Mouse (Mus musculus) testis, postnatal 14 days (tissue): Measurements from ENCODE around the gene Dync1i1.

ENCODE experiments used
- DNase-seq: peaks from one replicate; pipeline ENCODE4 v3.0.0; 2021; ENCODE audit warnings: low spot score

Gene Dync1i1

DNA sequence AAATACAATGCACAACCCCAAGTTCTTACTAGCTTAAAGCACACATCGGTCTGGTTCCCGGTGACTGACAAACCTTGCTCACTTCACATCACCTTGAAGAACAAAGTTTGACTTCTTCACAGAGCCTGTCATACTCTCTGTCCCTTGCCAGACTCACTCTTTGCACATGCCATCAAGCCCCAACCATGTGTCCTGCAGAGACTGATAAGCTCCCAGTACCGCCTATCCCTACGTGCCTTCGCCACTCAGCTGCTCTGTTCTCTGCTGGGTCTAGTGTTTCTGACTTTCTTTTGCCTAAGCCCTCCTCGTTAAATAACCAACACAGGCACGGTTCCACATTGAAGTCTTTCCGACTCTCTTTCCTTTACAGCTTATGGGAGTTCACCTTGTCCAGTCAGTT, 244.2 kb downstream of the Dync1i1 start:
- DNase-seq, result no peak

DNA sequence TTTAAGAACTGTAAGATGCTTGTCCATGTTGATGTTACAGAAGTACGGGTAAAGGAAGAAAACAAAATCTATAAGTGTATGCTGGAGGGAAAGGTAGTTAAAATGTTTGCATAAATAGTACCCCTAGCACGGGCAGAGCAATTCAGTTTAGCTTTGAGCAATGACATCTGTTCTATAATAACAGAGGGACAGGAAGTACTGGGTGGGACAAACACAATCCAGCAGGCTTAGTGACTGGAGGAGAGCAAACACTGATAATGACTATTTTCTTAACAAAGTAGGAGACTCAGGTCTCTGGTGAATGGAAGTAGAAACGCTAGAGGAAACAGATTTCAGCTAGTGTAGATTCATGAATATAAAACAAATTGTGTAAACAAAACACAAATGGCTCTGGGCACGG, 250.8 kb downstream of the Dync1i1 start:
- DNase-seq, result no peak

DNA sequence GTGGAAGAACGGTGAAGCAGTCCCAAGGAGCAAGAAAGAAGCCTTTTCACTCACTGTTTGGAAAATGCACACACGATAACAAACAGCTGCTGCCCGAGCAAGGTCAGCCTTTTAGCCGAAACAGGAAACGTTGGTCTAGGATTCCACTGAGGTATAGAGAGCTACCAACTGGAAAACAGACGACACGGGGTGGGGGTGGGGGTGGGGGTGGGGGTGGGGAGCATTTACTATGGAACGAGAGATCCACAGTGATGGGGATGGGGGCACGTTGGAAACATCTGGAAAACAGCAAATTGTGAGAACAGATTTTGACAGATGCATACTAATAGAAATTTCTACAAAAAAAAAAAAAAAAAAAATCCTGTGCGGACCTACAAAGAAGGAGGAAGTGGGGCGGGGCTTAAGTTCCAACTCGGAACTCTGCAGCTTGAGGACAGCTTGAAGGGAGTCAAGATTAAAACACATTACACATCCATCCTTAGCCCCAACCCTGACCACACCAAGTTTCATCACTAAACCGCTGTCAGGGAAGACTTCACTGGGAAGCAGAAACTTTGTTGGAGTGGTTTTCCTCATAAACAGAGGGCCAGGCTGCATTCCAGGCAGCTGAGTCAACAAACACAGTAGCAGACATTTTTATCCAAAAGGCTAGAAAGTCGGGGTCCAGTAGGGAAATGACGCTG, 251.9 kb downstream of the Dync1i1 start:
- DNase-seq, result no peak

DNA sequence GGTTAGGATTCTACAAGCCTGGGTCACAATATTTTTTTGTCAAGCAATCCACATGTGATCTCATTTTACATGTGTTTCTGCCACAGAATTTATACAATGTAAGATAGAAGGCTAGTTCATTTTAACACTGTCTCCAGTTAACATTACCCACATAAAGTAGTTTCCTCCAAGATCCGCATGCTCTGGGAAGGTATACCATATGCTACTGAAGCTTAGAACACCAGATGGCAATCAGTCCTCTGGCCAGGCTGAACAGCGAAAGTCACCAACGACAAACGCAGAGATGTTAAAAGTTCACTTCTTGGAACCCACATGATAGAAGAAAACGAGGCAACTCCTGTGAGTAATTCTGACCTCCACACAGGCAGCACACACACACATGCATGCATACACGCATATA, 265.8 kb downstream of the Dync1i1 start:
- no peak for DNase-seq

DNA sequence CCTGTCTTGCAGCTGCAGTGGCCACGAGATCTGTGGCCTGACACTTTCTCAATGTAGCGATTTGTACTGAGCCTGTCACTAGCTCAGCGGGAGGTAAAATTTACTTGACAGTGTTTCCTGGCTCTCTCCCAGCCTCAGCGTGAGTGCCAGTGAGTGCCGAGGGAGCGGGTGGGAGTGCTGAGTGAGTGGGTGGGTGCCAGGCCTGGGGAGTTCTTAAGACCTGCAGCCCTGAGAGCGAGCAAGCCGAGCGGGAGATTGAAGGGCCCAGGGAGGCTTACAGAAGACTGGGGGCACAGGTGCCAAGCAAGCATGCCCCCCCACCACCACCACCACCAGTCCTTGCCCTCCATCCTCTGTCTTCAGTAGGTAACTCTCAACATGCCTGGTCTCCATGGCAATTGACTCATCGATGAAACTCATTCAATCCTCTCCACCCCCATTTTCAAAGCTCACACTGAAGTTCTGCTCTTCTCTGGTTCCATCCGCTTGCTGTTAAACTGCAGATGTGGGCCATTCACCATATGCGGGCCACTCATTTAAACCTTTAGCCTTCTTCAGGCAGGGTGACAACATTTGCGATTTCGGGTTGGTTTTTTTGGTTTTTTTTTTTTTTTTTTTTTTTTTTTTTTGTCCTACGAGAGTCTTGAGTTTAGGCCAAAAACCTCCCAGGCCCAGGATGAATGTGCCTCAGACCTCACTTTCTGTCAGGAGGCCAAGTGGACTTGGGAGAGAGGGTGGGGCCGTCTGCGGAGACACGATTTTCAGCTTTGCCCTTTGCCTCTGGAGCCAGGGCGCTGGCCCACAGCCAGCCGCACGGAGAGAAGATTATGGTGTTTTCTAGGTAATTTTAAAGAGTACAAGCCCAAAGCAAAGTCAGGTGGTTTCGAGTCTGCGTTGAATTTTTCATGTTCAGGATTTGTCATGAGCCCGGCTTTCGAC, 266.6 kb downstream of the Dync1i1 start:
- DNase-seq, result peak; percentile 70

DNA sequence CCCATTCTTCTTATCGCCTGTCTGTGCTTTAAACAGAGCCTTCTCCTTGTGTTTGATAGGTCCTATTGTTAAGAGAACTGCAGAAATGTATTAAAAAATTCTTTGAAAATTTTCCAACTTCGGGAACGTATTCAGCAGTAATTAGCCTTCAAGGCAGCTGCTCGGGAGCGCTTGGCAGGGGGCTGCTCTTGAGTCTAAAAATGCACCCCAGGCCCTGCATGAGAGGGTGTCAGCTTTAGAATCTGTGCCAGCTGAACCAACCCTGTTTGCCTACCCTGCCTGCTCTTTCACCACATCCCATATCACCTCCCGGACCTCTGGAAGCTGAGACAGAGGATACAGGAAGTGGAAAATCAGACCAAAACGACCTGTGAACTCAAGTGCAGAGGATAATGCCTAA, 267.6 kb downstream of the Dync1i1 start:
- no peak for DNase-seq

DNA sequence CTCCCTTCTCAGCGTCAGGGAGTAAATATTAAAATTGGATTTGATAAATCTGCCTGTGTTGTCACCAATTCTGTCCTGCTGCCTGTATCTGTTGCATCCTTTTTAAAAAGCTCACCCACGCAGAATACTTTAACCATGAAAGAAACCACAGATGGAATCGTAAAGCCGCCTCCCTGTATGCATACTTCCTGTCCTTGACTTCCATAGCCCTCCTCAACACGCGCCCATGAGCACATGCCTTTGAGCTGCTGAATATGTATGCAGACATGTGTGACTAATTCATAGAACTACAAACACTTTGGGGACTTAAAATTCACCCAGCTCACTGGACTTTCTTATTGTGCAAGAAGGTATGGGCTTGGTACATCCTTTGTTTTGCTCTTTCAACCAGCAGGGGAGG, 272.1 kb downstream of the Dync1i1 start:
- DNase-seq, result no peak

DNA sequence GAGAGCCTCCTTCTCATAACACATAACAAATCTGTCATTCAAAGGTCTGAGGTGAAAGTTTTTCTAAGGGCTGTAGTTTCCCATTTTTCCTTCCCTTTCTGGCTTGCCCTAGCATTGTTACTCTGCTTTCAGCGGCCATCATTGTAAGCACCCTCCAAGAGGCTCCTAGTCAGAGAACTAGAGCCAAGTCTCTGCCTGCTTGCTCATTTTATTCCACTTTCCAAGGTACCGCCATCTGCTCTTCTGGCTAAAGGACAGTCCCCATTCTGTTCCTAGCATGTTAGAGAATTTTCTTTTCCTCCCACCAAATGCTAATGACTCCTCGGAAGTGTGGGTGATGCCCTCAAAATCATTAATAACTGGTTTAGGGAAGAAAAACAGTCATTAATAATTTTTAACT, 276.6 kb downstream of the Dync1i1 start:
- no peak for DNase-seq

DNA sequence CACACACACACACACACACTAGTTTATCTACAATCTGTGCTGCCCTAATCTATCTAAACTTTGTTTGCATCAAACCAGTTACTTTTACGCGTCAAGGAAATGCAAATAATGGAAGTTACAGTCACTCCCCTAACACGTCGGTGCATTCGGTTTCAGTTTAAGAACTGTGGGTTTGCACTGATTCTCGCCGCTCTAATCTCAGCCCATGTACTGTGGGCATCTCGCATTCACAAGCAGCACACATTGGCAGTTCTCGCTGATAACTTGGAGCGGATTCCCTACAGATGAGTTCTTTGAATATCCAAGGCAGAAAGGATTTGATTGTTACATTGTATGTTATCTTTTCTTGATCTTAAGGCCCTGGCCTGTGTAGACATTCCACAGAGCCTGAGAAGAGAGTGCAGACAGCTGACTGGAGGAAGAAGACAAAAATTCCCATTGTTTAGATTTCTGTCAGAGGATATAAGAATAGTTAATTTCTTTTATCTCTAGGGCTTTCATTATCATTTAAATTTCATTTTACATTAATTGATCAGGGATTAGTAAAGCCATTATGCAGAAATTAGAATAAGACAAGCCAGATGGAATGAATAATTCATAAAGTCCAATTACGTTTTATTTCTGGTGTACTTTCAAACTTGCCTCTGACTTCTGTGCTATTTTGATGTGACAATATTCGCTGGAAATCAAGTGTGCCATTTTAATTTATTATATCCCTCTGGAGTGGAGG, 279.5 kb downstream of the Dync1i1 start:
- no peak for DNase-seq

DNA sequence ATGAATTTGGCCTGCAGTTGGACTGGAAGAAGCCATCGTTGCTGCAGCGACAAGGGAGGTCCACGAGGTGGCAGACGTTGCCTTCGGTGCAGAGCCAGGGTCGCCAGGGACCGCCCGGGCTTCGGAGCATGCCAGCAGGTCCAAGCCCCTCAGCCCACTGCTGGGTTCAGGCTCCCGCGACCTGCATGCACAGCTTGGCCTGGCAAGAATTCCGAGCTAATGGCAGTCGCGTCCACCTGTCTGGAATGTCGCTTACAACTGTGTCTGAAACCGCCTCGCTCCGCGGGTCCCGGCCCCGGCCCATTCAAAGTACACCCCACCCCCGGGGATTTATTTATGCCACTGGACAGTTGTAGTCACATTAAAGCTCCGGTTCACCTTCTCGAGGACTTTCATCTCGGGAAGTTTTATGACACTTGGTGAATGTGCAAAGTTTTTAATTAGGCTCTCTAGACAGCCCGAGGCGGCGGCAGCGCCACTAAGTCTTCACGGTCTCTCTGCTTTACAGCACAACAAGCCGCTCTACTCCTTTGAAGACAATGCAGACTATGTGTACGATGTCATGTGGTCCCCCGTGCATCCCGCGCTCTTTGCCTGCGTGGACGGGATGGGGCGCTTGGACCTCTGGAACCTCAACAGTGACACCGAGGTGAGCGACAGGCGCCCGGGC, 280.5 kb downstream of the Dync1i1 start:
- peak; percentile 51 for DNase-seq

DNA sequence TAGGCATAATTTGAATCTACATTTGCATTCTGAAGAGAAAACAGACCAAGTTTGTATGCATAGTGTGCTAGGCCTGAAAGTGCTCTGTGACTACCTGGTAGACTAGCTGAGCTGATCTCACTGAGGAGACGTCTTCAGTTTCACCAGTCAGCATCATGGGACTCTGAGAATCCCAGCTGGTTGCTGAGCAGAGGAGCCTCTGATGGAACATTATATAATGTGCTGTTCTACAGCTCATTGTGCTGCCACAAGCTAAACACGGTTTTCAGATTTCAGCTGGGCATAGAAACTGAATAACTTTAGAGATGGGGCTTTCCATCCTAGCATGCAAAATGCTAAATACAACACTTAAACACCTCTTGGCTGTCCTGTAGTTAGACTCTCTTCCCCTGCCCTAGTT, 285.9 kb downstream of the Dync1i1 start:
- DNase-seq, result no peak

DNA sequence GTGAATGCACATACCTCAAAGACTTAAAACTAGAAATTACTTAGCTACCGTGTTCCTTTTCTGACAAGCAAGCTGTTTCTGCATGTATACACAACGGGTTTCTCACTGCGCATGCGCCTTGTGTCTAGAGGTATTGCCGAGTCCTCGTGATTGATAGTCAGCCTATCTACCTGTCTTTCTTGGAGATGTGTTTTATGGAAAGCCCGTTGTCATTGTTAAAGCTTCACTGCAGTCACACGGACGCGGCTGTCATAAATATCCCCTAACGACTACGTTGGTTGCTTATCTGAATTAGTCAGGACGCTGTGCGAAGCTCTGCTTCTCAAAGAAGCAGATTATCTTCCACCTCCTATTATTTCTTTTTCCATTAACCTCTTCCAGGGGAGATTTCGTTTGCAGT, 290.2 kb downstream of the Dync1i1 start:
- no peak for DNase-seq

DNA sequence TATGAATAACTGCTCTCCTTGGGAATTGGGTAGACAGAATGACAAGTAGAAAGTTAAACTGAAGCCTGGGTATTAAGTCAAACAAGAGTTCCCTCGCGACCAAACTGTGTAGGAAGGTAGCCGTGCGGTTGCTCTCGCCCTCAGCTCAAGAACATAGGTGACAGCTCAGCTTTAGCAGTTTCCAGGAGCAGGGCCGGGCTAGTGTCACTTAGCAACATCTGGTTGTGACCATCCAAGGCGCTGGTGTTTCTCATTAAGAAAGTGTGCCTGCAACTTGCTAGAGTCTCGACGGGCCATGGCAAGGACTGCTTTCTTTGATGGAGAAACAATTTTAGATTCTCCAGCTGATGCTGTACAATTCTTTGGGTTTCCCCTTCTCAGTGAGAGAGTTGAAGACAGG, 291.5 kb downstream of the Dync1i1 start:
- no peak for DNase-seq

DNA sequence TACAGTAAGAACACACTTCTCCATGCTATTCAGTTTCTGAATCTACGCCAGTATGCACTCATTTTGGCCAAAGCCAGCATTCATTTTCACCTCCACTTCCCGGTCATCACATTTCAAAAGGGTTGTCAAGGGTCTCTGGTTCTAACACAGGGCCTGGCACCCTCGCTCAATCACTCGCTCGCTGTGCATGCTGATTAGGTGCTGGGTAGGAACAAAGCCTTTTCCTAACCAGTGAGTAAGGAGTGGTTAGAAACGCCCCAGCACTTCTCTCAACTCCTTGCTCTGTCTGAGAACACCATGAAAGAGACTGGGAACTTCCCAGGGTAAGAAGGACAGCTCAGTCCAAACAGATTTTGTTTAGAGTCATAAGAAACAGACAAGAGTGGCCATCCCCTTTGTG, 298.5 kb downstream of the Dync1i1 start:
- DNase-seq, result no peak

DNA sequence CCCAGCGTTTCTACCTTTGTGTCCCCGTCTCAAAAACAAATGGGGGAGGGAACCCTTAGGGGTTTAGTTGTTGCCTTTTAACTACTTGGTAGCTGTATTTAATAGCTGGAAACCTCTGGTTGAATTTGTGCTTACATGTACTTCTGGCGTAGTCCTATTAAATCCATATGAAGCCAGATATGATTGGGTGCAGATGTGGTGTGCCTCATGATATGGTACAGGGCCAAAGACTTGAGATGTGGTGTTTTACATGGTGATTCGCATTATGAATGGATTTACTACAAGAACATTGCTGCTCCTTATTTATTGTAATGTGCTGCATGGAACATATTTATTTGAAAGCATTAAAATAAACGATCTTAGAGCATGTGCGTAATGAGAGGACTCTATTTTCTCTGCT, 302.2 kb downstream of the Dync1i1 start:
- DNase-seq, result no peak

DNA sequence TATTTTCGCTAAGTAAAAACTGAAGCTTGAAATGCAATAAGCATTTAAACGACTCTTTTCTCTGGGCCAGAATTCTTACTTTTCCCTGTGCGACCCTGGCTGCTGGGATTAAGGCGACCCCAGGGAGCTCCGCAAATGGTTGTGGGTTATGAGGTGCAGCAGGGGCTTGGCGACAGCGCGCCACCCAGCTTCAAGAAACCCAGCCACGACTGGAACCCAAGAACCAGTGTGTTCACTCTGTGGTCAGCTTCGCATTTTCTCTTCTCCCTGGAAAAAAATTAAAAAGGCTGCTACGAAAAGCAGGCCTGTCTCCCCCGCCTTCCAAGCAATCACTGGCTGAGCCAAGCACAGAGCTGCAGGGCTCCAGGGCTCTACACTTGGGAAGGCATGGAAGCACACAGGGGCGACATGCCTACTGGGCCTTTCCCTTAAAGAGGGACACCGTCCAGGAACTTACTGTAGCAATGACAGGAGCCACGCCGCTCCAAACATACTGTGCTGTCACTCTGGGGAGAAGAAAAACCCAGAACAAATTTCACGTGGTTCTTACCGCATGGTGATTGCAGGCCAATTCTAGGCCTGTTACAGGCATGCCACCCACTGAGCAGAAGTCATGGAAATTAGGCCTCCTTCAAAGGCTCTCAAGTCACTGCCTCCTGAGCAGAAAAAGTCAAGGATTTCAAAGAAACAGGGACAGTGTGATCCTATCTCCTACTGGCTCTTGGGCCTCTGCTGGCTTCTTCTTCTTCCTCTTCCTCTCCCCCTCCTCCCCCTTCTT, 313.5 kb downstream of the Dync1i1 start:
- no peak for DNase-seq

DNA sequence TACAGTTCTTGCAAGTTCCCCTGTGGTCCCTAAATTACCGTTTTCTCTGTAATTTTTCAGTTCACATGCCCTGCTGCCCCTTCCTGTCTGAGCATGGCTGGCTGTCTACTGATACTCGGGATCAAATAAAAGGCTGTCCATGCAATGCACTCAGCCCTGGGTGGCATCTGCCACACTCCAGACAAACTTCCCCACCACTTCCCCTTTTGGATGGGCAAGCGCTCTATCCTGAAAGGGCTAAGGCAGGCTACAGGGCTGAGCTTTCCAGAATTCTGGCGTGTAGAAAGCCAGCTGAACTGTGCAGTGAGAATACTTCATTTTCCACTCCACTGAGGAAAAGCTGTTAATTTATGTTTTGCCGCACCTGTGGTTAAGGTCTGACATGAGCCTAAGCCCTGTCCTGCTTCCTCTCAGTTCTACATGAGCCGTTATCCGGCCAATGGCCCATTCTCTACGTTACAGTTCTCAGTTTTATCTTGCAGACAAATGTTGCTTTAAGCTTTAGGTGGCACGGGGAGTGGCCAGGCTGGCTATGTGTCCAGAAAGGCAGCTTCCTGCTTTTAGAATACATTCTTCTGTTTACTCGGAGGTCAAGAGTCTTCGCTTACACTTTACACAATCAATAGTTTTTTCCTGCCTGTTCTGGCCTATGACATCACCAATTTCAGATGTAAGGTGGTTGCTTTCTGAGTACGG, 321.4 kb downstream of the Dync1i1 start:
- no peak for DNase-seq

DNA sequence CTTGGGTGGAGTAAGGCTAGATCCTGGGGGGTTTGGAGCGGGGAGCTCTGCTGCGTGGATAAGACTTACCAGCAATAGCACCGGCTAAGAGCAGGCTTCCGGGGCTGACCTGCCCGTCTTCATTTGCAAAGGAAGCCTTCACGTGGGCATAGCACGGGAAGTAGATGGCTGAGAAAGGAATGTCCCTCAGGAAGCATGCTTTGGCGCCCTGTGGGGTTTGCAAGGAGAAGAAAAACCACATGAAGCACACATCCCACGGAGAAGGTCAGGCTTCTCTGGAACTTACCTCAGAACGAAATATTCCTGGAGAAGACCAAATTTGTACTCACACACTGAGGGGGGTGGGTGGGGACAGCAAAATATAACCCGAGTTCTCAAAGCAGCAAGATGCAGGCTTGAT, 327.3 kb downstream of the Dync1i1 start:
- no peak for DNase-seq

DNA sequence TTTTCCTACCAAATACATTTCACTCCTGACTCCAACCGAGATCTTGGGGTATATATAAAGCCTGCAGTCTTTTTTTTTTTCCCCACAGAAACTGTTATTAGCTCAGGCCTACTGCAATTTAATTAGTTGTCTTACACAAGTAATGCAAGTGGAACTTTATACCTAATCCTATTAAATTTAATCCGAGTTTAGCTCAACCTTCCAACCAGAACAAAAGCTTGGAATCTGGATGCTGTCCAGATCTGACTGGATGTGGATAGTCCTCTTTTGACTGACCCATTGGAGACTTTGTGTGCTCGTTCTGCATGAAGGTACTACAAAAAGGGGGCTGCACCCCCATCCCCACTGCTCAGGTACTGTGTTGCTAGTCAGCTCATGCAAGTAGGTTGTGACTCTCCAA, 328.5 kb downstream of the Dync1i1 start:
- DNase-seq, result no peak

DNA sequence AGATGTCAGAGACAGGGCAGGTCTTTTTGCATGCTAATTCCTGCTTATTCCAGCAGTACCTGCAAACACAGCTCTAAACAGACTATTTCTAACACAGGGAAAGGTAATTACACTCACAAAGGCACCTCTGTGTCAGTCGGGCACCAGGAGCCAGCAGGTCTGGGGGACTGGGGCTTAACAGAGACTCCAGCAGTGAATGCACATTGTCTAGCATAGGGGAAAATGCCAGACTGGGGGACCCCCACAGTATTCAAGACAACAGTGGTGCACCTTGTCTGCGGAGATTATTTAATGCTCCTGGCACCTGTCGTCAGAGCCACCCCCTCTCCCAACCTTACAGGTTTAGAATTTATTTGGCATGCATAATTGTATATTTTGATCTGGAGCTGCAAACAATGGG, 333.1 kb downstream of the Dync1i1 start:
- DNase-seq, result no peak

DNA sequence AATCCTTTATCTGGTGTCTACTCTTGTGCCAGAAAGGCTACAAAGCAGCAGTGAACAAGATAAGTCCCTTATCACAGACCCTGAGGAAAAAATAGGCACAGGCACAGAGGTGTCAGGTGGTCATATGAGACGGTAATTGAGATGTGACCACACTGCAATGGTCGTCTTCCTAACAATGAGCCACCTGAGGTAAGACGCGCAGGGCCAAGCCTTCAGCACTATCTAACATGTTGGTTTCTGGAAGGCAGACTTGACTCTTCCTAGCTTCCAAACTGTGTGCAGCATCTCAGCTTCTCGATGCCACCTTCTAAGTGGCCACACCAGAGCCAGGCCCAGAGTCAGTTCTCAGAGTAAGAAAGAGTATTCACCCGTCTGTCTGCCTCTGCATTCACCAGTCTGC, 341.8 kb downstream of the Dync1i1 start:
- DNase-seq, result no peak
